Mouse (Mus musculus) B cell, adult 62 days (primary cell): Measurements from ENCODE around the gene 1700122O11Rik. TPM values are rescaled to one million over a fixed set of nuclear protein-coding genes. Genes with fewer than 3 reads are reported as not detected.

Source experiments
- total RNA-seq: library from RNA; stranded (reverse); gene quantifications from 4 replicates; pipeline ENCODE4 v1.2.4, GENCODE M21; 2023

1700122O11Rik gene
- not detected in 4 replicates for total RNA-seq

GRCm38 (mm10) chr17:48038193-48038592 is at the start of gene 1700122O11Rik:
Gene 1700122O11Rik, minus strand, starts transcription at chr17:48038293.

Other genes starting within 250 kb of the 1700122O11Rik start
- gene Mdfi, start 203.6 kb downstream of the 1700122O11Rik start, total RNA-seq = not detected in 4 replicates
- gene Foxp4, start 113.6 kb downstream of the 1700122O11Rik start, total RNA-seq = 82.2 to 124 TPM (median 93.7 TPM) in 4 replicates
- not detected in 4 replicates for gene 1700067P10Rik, start 51.0 kb upstream of the 1700122O11Rik start, total RNA-seq
- gene 9830107B12Rik, start 108.0 kb upstream of the 1700122O11Rik start, total RNA-seq = 0.30 to 0.60 TPM (median 0.32 TPM) in 3 of 4 replicates, not detected in the other
- 0.72 to 1.5 TPM in 2 of 4 replicates, not detected in the others for gene A530064D06Rik, start 129.0 kb upstream of the 1700122O11Rik start, total RNA-seq
- 1.7 to 2.2 TPM (median 2.1 TPM) in 4 replicates for gene Trem1, start 194.5 kb upstream of the 1700122O11Rik start, total RNA-seq
- not detected in 4 replicates for gene Trem3, start 209.5 kb upstream of the 1700122O11Rik start, total RNA-seq
- gene Treml4, start 226.0 kb upstream of the 1700122O11Rik start, total RNA-seq = 1.4 to 4.1 TPM (median 3.5 TPM) in 4 replicates